Mouse (Mus musculus) urinary bladder, adult 2 months (tissue): ENCODE measurements around the gene Snrpa1. TPM values are rescaled to one million over a fixed set of nuclear protein-coding genes. Genes with fewer than 3 reads are reported as not detected.
A peak's percentile ranks its signal among the peaks of the same experiment; 100 is the strongest.
"Not testable (repeated sequence)": the region's sequence is repeated elsewhere in the genome, so short reads cannot be mapped to it uniquely, and the experiment has no call there.

ENCODE experiments used
- DNase-seq: peaks from one replicate; pipeline ENCODE4 v3.0.0; 2022; ENCODE audit warnings: low spot score
- polyA plus RNA-seq: library from polyadenylated mRNA; depleted of rRNA; stranded (reverse); fragments of >200 nt; gene quantifications from 2 replicates; pipeline ENCODE4 v1.2.3, GENCODE M21; 2012; rRNA removed

The Snrpa1 gene
- 29.4 and 35.5 TPM in 2 replicates for polyA plus RNA-seq

GRCm38 (mm10) chr7:66058703-66059102 is at the start of gene Snrpa1:
Gene Snrpa1 (plus strand): TSS chr7:66059003.
- no peak for DNase-seq

DNA sequence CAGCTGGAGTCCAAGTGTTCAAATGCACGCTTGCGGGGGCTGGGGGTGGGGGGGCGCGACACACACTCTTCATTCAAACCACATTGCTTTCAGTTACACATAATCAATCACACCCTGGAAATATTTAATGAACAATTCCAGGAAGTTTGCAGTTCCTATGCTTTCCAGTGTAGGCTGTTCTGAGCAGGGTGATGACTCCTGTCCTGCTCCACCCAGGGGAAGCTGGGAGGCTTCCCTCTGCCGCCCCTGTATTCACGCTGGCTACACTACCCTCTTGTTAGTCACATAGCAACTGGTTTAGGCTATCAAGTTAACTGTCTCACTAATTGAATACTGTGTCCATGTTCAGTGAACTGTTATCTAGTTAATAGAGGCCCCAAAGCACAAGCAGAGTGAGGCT is 48.3 kb upstream of the Snrpa1 start:
- no peak for DNase-seq

DNA sequence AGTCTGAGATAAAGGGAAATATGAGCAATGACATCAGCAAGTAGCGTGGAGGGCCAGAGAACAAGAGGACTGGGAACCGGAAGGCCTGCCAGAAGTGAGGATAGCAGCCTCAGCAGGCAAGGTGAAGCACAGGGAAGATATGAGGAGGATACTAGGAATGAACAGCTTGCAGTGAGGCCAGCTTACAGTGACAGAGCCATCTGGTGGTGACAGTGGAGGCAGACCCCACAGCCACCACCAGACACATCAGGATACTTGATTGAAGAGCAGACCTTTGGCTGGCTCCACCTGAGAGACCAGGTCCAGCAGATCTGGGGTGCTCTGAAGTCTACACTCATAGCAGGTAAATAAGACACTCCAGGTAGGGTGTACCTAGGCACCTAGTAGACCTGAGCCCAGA is 31.1 kb upstream of the Snrpa1 start:
- DNase-seq = no peak

- DNase-seq = no peak
Measured at GRCm38 (mm10) chr7:66028766-66029512, 29.9 kb upstream of the Snrpa1 start.

DNA sequence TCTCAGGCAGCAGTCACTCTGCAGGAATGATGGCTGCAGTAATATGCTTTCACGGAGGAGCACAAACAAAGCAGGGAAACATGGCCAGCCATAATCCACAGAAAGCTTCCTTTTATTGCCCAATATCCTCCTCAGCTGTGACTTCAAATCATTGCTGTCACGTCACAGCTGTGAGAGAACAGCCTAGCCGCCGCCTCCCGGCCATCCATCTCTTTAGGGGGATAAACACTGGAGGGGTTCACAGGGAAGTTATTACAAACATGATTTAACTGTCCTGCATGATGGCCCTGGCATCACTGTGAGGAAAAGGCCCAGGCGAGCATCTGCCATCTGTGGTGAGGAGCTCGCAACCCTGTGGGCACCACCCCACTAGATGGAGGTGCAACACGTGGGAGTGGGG is 22.0 kb upstream of the Snrpa1 start:
- no peak for DNase-seq

DNA sequence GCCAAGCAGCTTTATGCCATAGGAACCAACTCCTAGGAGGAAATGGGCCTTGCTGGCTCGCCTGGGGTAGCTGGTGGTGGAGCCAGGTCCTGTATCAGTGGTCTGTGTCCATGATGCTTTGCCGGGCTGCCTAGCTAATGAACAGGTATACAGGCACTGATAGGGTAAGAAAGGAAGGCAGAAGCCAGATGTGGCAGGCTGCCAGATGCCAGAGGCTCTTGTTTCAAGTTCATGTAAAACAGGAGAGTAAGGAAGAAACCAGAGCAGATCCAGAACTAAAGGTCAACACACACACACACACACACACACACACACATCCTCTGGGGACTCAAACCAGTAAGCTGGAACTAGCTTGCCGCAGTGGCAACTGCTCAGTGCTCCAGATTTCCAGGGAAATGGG is 20.5 kb upstream of the Snrpa1 start:
- DNase-seq = no peak

GRCm38 (mm10) chr7:66038730-66039129 is 20.1 kb upstream of the Snrpa1 start:
- DNase-seq = no peak

DNA sequence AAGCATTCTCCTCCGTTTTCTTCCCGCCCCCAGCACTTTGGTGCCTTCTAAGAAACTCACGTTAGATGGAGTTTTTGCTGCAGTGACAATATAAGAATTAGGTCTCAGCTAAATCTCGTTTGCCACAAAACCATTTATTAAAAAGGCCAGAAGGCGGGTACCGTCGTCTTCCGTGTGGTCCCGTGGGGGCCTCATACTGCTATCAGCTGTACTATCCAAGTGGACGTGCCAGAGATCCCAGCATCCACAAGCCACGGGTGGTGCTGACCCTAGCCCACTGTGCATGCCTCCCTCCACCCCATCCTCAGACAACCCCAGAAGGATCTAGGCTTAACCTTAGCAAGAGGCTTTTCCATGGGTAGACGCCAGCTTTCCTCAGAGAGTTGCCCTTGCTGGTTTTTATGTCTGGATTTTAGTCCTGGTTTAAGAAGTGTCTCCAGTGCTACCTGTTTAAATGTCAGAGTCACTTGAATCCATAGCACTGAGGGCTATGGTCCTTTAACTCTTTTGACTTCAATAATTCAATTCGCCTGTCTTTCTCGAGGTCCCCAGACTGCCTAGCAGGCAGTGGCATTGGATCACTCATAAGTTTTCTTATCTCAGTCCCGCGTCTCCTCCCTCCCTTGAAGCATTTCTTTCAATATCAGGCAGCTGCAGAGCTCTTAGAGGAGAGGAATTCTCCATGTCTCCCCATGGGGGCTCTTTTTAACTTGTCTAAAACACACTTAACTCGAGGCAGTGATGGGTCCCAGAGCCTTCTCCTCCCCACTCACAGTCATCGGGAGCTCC is 18.6 kb upstream of the Snrpa1 start:
- DNase-seq = no peak

DNA sequence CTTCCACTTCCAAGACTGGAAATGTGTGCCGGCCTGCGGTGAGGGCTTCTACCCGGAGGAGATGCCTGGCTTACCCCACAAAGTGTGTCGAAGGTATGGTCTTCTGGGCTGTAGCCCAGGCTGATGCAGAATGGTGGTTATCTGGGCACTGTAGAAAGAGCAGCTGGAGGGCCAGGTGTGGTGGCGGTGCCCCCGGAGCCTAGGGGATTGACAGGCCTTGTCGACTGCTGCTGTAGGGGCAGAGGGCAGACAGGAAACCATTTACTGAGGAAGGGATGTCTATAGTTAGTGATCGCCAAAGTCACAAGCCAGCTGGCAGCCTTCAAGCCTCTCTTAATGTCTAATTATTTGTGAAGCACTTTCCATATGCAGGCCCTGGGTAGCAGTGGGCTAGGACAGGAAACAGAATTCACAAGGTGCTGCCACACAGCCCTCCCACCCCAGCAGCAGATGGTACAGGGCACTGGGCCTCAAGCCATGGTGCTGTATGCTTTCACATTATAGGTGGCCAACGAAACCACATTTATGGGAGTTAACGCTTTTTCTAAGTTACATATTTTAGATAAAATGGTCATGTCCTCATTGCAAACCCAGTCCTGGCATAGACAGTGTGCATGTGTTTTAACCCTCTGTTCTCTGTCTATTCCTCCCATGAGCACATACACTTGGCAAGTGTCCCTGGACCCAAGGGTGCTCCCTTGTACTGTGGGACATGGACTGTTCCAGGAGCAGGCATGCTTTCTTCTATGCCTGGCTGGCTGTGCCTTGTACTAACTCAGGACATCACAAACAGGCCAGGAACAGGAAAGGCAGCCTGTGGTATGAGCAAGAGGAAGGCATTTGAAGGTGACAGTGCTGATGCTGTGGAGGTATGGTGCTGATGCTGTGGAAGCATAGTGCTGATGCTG is 15.0 kb upstream of the Snrpa1 start, which contains the start of gene Gm45213:
Gene Gm45213, plus strand, starts transcription at position 51 of the 908 bp plus-strand sequence.
- no peak for DNase-seq

DNA sequence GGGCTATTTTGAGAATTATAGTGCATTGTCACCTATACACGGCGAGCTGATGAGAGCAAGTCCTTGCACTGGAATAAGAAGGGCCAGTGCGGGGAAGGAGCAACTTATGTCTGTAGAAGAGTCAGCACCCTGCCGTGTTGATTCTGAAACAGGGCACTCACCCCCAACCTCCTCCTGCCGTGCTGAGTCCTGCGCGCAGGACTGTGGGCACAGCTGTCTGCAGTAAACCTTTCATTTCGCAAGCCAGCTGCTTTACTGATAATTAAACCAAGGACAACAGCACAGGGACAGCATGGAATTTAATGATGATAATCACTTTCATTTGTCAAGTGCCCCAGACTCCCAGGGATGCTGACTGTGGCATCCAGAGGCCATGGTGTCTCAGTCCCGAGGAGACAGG is 14.2 kb upstream of the Snrpa1 start:
- DNase-seq = no peak

DNA sequence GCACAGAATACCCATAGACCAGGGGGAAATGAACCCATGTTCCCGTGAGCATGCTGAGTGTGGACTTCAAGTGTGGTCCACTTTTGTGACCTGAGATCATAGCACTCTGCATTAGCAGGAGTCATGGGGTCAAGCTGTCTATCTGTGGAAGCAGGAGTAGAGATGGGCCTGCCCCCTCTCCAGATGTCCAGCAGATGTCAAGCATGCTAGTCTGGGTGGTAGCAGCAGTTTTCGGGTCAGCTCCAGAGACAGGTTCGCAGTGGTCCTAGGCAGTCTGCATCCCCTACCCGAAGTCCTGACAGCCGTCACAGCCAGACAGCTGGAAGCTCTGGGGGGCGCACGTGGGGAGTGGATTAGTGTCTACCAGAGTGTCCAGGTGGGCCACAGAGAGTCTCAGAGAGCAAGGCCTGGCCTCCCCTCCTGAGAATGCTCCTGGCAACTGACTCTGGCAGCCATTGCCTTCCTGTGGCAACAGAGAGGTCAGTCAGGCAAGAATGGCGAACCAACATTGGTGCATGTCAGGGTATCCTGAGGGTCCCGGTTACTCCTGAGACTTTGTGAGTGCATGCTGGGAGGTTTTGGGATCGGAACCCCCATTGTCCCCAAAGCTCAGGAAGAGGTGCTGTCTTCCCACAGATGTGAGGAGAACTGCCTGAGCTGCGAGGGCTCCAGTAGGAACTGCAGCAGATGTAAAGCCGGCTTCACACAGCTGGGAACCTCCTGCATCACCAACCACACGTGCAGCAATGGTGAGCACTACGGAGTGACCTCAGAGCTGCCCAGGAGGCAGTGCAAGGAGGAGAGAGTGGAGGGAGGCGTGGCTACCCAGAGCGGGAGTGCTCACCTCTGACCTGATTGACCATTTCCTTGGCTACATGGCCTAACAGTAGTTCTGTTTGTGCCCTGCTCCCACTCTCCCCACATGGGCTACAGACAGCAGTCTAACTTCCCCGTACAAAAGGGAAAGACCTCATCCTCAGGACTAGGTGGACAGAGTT is 11.6 kb upstream of the Snrpa1 start:
- no peak for DNase-seq

DNA sequence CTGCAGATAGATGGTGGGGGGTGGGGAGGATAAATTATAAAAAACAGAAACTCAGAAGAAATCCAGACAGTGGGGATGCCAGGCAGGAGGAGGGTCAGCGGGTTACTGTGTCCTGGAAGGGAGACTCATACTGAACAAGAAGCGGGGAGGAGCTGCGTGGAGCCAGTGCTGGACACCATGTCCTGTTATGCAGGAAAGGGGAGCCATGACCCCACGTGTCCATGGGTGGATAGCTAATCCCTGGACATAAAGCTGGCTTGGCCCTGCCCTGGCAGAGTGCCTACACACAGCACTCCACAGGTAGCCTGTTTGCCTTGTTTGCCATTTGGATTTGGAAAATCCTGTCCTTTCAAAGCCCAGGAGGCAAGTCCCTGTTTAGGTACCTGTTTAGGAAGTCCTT is 10.8 kb upstream of the Snrpa1 start:
- DNase-seq = no peak

GRCm38 (mm10) chr7:66048446-66049230 is 10.2 kb upstream of the Snrpa1 start:
- no peak for DNase-seq

- no peak for DNase-seq
Measured at GRCm38 (mm10) chr7:66053946-66054483, 4.8 kb upstream of the Snrpa1 start.

- DNase-seq = not testable (repeated sequence)
Measured at GRCm38 (mm10) chr7:66055356-66055755, 3.4 kb upstream of the Snrpa1 start.

DNA sequence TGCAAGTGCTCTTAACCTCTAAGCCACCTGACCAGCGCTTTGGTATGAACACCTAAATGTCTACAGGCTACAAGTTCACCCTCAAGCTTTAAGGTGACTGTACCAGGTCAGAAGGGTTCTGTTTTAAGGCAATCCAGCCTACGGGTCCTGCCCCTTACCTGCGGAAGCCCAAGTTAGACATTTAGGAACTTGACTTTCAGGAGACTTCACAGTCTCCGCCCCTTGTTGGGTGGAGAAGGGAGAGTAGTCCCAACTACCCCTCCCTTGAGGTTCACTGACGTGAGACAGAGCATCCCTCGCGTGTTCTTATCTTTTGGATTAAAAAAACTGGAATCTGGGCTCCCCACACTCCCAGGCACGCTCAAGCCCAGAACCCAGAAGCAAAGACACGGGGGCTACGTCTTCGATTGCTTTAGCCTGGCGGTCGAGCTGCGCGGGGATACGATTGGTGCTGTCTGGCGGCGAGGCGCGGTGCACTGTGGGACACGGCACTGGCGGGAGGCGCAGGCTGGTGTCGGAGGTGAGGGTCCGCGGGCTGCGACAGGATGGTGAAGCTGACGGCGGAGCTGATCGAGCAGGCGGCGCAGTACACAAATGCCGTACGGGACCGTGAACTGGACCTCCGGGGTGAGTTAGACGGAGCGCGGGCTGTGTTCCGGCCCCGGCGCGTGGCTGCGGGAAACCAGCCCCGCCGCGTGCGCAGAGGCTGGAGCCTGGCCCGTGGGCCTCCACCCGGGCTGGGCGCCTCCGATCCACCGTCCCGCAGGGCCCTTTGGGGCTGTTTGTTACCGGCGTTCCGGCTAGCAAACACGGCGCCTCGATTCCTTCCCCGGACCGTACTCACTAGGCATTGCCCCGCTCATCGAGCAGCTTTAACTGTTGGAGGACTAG is 1.5 kb downstream of the Snrpa1 start:
- DNase-seq = peak; percentile 85

DNA sequence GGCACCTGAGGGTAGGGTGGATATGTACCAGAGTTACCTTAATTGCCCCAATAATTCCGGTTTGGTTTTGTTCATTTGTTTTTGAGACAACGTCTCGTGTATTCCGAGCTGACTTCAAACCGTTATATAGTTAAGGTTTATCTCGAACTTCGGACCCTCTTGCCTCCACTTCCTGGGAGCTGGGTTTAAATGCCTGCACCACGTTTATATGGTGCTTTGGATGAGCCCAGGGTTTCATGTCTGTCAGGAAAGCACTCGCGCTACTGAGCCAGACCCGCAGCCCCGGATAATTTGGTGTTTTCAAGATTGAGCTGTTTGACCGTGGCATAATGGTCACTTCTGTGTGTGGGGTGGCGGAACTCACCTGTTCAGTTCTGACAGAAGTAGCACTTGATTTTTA is 2.3 kb downstream of the Snrpa1 start:
- DNase-seq = no peak

DNA sequence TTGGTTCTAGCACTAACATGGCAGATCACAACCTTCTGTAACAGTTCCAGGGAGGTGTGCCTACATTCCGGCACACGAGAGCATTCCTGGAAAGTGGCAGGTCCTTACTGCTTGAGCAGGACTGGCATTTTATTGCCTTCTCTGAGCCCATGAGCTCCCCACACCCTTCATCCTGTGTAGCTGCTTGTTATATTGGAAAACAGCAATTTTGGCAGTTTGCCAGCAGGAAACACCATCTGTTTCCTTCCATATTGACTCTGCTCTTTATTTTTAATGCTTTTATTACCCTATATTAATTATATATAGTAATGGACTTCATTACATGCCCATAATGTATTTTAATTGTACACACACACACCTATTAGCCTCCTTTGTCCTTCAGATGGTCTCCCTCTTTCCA is 17.6 kb downstream of the Snrpa1 start:
- no peak for DNase-seq
